Mouse (Mus musculus) intestine, embryonic 16.5 days (tissue): ENCODE results near the gene Gas6. TPM values are rescaled to one million over a fixed set of nuclear protein-coding genes. Genes with fewer than 3 reads are reported as not detected.

Experiments
- ATAC-seq: fragments of 200-750 bp; cut with Nextera tagmentation; 2 replicates; pipeline ENCODE4 v1.8.0; 2017; ENCODE audit warnings: moderate TSS enrichment, moderate library complexity
- H3K27ac ChIP-seq: fragments of 300-500 bp; sonication (generic); 2 replicates; pipeline ENCODE4 v1.5.1; 2014; ENCODE audit warnings: mild to moderate bottlenecking, low read length
- H3K27me3 ChIP-seq: fragments of 300-500 bp; sonication (generic); replicated peaks from 2 replicates; pipeline ENCODE4 v1.6.1; 2014; ENCODE audit warnings: low read length, control low read depth, mixed read lengths; ENCODE audit not compliant: control insufficient read depth, insufficient read depth
- H3K36me3 ChIP-seq: fragments of 300-500 bp; sonication (generic); 2 replicates; pipeline ENCODE4 v1.6.1; 2014; ENCODE audit warnings: low read length, control low read depth; ENCODE audit not compliant: control insufficient read depth, insufficient read depth
- H3K4me1 ChIP-seq: fragments of 300-500 bp; sonication (generic); 2 replicates; pipeline ENCODE4 v1.6.1; 2014; ENCODE audit warnings: low read length, control low read depth, mixed read lengths; ENCODE audit not compliant: control insufficient read depth, insufficient read depth
- H3K4me2 ChIP-seq: fragments of 300-500 bp; sonication (generic); 2 replicates; pipeline ENCODE4 v1.6.1; 2014; ENCODE audit warnings: low read depth, low read length, control low read depth
- H3K4me3 ChIP-seq: fragments of 300-500 bp; sonication (generic); 2 replicates; pipeline ENCODE4 v1.5.1; 2014; ENCODE audit warnings: mild to moderate bottlenecking, low read length
- H3K9ac ChIP-seq: fragments of 300-500 bp; sonication (generic); 2 replicates; pipeline ENCODE4 v1.6.1; 2014; ENCODE audit warnings: low read depth, low read length
- H3K9me3 ChIP-seq: fragments of 300-500 bp; sonication (generic); 2 replicates; pipeline ENCODE4 v1.6.1; 2016; ENCODE audit warnings: low read length, control low read depth; ENCODE audit not compliant: control insufficient read depth
- WGBS: fragments of 180-500 bp; shearing (Covaris S2); extraction: QIAGEN DNeasy Blood & Tissue Kit; methylation state at CpG from one replicate; pipeline ENCODE4 v1.1.7; 2014; 5-methylcytosine and 5-hydroxymethylcytosine counted together
- polyA plus RNA-seq: library from polyadenylated mRNA; unstranded; fragments of >200 nt; fragmentation: Nextera tagmentation; extraction: Ambion mirVana; gene quantifications from 2 replicates; pipeline ENCODE4 v1.2.1, GENCODE M21; 2015

The Gas6 gene
- polyA plus RNA-seq, 1 experiment from 2014 or later = 55.8 TPM

DNA sequence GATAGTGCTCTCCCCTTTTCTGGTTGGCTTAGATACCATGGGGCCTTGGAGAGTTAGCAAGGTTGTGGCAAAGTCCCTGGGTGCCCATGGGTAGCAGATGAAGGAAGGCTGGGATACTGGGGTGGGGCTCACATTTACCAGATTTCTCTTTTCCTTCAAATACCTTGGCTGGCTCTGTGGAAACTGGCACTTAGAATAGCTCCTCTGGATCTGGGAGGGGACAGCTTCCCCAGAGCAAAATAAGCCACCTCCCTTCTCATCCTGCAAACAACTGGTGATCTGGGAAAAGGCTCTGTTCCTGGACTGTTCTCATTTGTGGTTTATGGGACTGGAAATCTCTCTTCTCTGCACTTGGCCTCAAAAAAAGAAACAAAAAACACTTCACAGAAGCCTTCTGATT, 63.4 kb downstream of the Gas6 start:
- ATAC-seq = no peak
- Histone ChIP-seq H3K27me3 (peaks cover 16% of the 10 kb centered on the region; the same call in 1 of the 2 replicates), H3K36me3 (no peaks in the 10 kb centered on the region), H3K4me2 (no peak overlapping the region), H3K27ac (no peak overlapping the region), H3K9me3 (no peaks in the 10 kb centered on the region), H3K4me3 (no peak overlapping the region), H3K4me1 (no peaks in the 10 kb centered on the region), H3K9ac (no peak overlapping the region)

DNA sequence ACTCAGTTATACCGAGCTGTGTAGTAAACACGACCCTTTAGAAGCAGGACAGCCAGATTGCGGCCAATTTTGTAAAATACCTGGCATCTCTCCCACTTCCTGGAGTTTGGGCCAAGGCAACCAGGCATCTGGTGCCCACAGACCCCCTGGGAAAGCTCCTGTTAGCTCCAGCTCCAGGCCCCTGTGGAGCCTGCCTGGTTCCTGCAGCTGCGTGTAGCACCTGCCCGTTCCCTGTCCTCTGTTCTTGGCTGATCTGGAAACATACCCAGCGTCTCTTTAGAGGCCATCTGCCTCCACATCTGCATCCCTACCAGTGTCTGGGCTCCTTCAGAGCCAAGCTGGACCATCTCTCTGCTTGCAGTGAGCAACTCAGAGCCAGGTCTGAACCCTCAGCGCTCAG, 63.9 kb downstream of the Gas6 start:
- H3K36me3 ChIP-seq = no peaks in the 10 kb centered on the region
- no peak for ATAC-seq
- 63% methylated on average over 7 of the region's 7 CpGs for WGBS
- H3K9ac ChIP-seq = no peak overlapping the region
- no peak overlapping the region for H3K4me2 ChIP-seq
- peaks cover 13% of the 10 kb centered on the region; the same call in 1 of the 2 replicates for H3K27me3 ChIP-seq
- H3K9me3 ChIP-seq = no peaks in the 10 kb centered on the region
- H3K27ac ChIP-seq = no peak overlapping the region
- no peaks in the 10 kb centered on the region for H3K4me1 ChIP-seq
- no peak overlapping the region for H3K4me3 ChIP-seq

DNA sequence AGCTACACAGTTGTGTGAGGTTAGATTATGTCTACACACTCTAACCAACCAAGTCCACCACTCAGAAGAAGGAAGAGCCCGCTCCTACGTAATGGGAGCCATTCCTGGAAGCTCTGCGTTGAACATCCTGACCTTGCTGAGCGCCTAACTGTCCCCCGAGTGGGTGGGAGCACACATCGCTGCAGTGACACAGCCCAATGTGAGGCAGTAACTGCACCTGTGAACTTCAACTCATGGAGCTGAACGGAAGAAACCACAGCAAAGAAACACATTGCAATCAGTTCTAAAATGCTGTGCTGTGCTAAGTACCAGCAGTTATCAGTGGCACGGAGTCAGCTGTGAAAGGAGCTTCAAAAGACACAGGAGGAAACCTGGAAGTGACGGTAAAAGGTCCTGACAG, 66.1 kb downstream of the Gas6 start:
- Histone ChIP-seq H3K4me1 (no peaks in the 10 kb centered on the region), H3K27ac (no peak overlapping the region), H3K4me3 (no peak overlapping the region), H3K4me2 (no peak overlapping the region), H3K9ac (no peak overlapping the region), H3K27me3 (no peaks in the 10 kb centered on the region), H3K36me3 (no peaks in the 10 kb centered on the region), H3K9me3 (no peaks in the 10 kb centered on the region)
- WGBS = 79% methylated on average over 9 of the region's 9 CpGs
- no peak for ATAC-seq

DNA sequence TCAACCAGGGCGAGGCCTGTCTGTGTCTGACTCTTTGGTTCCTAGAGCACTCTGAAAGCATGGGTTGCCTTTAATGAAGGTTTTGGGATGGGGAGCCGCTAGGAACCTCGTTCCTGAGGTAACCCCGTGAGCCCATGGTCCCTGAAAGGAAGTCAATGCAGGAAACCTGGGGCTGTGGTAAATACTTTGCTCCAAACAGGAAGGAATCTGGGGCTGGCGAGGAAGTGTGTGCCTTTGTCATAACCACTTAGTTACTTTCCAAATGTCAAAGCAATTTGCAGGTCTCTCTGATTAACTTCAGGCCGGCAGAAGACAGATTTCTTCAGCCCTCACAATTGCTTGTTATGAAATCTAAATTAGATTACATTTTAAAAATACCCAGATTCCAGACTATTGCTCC, 66.9 kb downstream of the Gas6 start:
- ATAC-seq = no peak
- Histone ChIP-seq H3K9me3 (no peaks in the 10 kb centered on the region), H3K27ac (no peak overlapping the region), H3K4me1 (no peaks in the 10 kb centered on the region), H3K4me2 (no peak overlapping the region), H3K4me3 (no peak overlapping the region), H3K27me3 (no peaks in the 10 kb centered on the region), H3K9ac (no peak overlapping the region), H3K36me3 (no peaks in the 10 kb centered on the region)
- WGBS = 65% methylated on average over 6 of the region's 6 CpGs

DNA sequence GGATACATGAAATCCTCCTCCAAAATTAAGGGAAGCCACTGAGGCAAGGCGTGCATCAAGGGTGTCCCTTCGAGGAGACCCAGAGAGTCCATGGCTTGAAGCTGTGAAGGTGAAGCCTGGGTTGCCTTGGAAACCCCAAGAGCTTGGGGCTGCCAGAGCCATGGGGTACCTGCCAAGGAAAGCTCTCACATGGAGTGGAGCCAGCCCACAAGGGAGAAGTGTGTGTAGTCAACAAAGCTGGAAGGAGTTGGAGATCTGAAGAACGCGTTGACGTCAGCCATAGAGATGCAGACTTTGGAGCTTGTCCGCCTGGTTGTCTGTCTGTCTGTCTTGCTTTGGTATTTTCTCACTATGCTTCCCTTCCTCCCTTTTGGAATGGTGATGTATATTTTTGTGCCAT, 73.3 kb downstream of the Gas6 start:
- H3K27ac ChIP-seq = no peak overlapping the region
- no peak overlapping the region for H3K9ac ChIP-seq
- no peak for ATAC-seq
- H3K27me3 ChIP-seq = no peaks in the 10 kb centered on the region
- H3K4me1 ChIP-seq = no peaks in the 10 kb centered on the region
- no peaks in the 10 kb centered on the region for H3K36me3 ChIP-seq
- H3K9me3 ChIP-seq = no peaks in the 10 kb centered on the region
- 86% methylated on average over 6 of the region's 6 CpGs for WGBS
- no peak overlapping the region for H3K4me2 ChIP-seq
- no peak overlapping the region for H3K4me3 ChIP-seq

DNA sequence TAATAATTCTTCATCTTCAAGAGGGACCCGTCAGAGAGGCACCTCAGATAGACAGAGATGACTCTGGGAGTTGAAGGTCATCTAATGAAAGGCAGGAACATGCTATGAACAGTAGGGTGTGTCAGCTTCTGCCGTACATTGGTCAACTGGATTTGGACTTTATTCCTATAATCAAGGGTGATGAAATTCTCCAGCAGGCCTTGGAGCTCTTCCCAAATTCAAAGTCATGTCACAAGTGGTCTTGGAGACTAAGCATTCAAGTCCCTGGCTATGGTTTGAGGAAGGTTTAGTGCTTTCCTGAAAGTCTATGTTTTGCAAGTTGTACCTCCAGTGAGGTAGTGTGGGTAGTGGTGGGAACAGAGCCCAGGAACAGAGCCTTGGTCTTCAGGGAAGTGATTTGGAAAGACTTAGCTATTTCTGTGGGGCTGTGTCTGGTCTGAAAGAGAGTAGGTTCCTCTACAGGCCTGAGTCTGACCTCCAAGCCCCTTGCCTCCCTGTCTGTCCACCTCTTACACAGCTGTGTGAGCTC, 75.1 kb downstream of the Gas6 start:
- no peaks in the 10 kb centered on the region for H3K36me3 ChIP-seq
- H3K9me3 ChIP-seq = no peaks in the 10 kb centered on the region
- no peak overlapping the region for H3K9ac ChIP-seq
- no peaks in the 10 kb centered on the region for H3K27me3 ChIP-seq
- no peaks in the 10 kb centered on the region for H3K4me1 ChIP-seq
- no peak overlapping the region for H3K4me3 ChIP-seq
- 57% methylated on average over 2 of the region's 2 CpGs for WGBS
- H3K4me2 ChIP-seq = no peak overlapping the region
- ATAC-seq = no peak
- H3K27ac ChIP-seq = no peak overlapping the region

DNA sequence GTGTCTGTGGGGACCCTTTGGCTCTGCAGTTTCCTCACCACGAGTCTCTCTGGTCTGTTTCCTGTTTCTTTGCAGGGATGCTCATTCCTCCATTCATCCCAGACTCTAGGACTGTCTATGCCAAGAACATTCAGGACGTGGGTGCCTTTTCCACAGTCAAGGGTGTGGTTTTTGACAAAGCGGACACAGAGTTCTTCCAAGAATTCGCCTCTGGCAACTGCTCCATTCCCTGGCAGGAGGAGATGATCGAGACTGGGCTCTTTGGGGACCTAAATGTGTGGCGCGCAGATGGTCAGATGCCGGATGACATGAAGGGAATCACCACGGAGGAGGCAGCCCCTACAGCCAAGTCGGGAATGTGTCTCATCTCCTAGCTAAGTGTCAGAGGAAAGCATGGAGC, 78.4 kb downstream of the Gas6 start:
- Histone ChIP-seq H3K9me3 (no peaks in the 10 kb centered on the region), H3K9ac (no peak overlapping the region; the same call in 1 of the 2 replicates), H3K4me3 (no peak overlapping the region), H3K27me3 (no peaks in the 10 kb centered on the region), H3K27ac (no peak overlapping the region), H3K4me2 (no peak overlapping the region), H3K36me3 (no peaks in the 10 kb centered on the region), H3K4me1 (no peaks in the 10 kb centered on the region)
- WGBS = 77% methylated on average over 10 of the region's 10 CpGs
- ATAC-seq = no peak

Other genes starting within 250 kb of the Gas6 start
- gene Adprhl1, start 240.3 kb downstream of the Gas6 start, polyA plus RNA-seq = 0.29 and 0.40 TPM in 2 replicates
- 16.9 and 17.7 TPM in 2 replicates for gene Dcun1d2, start 206.4 kb downstream of the Gas6 start, polyA plus RNA-seq
- gene Tmco3, start 206.3 kb downstream of the Gas6 start, polyA plus RNA-seq = 28.0 and 32.5 TPM in 2 replicates
- 116 and 123 TPM in 2 replicates for gene Tfdp1, start 155.7 kb downstream of the Gas6 start, polyA plus RNA-seq
- gene Atp4b, start 97.7 kb downstream of the Gas6 start, polyA plus RNA-seq = not detected in 2 replicates
- not detected in 2 replicates for gene Grk1, start 89.4 kb downstream of the Gas6 start, polyA plus RNA-seq
- 3.2 and 3.6 TPM in 2 replicates for gene Tmem255b, start 59.3 kb downstream of the Gas6 start, polyA plus RNA-seq
- gene 1700029H14Rik, start 68.0 kb upstream of the Gas6 start, polyA plus RNA-seq = not detected in 2 replicates
- 20.7 and 21.3 TPM in 2 replicates for gene Rasa3, start 183.1 kb upstream of the Gas6 start, polyA plus RNA-seq
- 0.18 TPM in 1 of 2 replicates, not detected in the other for gene Cfap97d2, start 211.4 kb upstream of the Gas6 start, polyA plus RNA-seq